Mouse (Mus musculus): Measurements from ENCODE around the gene Oaz2. TPM values are rescaled to one million over a fixed set of nuclear protein-coding genes. Genes with fewer than 3 reads are reported as not detected.
A peak's percentile ranks its signal among the peaks of the same experiment; 100 is the strongest.

Oaz2 gene
- total and polyA plus RNA-seq, 3 experiments: 30.2 to 61.4 (median 35.3) TPM

DNA sequence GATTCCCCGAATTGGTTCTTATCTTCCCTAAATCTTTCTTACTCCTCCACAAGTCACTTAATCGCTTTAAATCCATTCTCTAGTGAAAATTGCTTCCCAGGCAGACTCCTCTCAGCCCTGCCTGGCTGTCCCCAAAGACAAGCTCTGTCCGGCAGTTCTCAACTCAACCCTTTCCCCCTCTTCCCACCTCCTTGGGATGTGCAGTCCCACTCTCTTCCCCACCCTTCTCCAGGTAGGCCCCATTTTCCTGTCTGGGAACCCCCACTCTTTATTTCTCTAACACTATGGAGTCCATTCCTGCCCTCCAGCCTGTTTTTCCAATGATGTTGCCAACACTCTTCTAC lies 9.3 kb downstream of the Oaz2 start:
- Histone ChIP-seq H3K4me1 (ENCODE audit: control insufficient read depth in 1 of 2, insufficient read depth in 2 of 2) (peaks cover 6 to 54% of the 10 kb centered on the region in 2 experiments), H3K79me2 (replicated peaks; ENCODE audit: control insufficient read depth, extremely low read depth, insufficient read depth, poor library complexity, severe bottlenecking) (peaks cover 4% of the 10 kb centered on the region), H3K27me3 (replicated peaks) (no peaks in the 10 kb centered on the region), H3K27ac (ENCODE audit: insufficient read depth, low read depth) (no peak overlapping the region), H3K4me3 (replicated peaks in 1 of 3; ENCODE audit: low read depth in 2 of 3, low read length in 2 of 3, poor library complexity in 1 of 3) (peak overlapping the region; percentile 59 to 82 (median 77)), H3K36me3 (replicated peaks in 1 of 2; ENCODE audit: control insufficient read depth in 1 of 2, insufficient read depth in 1 of 2, low read length in 1 of 2) (peaks cover 0 to 27% of the 10 kb centered on the region in 2 experiments), H3K9ac (ENCODE audit: insufficient read depth, low read depth) (peak overlapping the region; percentile 77), H3K9me3 (replicated peaks; ENCODE audit: low read length) (no peaks in the 10 kb centered on the region), H3K4me2 (ENCODE audit: insufficient read depth, low read depth, poor library complexity, severe bottlenecking) (peak overlapping the region; percentile 99)
- TF ChIP-seq JUND (conservative IDR thresholded peaks at IDR 0.05; ENCODE audit: low read depth, low read length) (no peak), GABPA (IDR thresholded peaks at IDR 0.05; ENCODE audit: insufficient replicate concordance, low read depth, low read length) (no peak), MXI1 (IDR thresholded peaks at IDR 0.05; ENCODE audit: low read depth, low read length) (no peak), JUN (IDR thresholded peaks at IDR 0.05; ENCODE audit: insufficient read depth, low read depth, low read length) (no peak), CHD1 (IDR thresholded peaks at IDR 0.05; ENCODE audit: low read depth, low read length) (no peak), MAX (IDR thresholded peaks at IDR 0.05; ENCODE audit: low read length) (no peak), ZNF384 (IDR thresholded peaks at IDR 0.05; ENCODE audit: low read depth, low read length) (no peak), ELF1 (IDR thresholded peaks at IDR 0.05; ENCODE audit: low read depth, low read length) (no peak), CTCF (conservative IDR thresholded peaks at IDR 0.05 in 1 of 2, IDR thresholded peaks at IDR 0.05 in 1 of 2; ENCODE audit: low read depth in 2 of 2, low read length in 2 of 2) (no peak), TBP (conservative IDR thresholded peaks at IDR 0.05; ENCODE audit: low read depth, low read length) (no peak), E2F4 (IDR thresholded peaks at IDR 0.05; ENCODE audit: insufficient replicate concordance, low read depth, low read length) (no peak), MAZ (IDR thresholded peaks at IDR 0.05; ENCODE audit: low read depth, low read length) (no peak), UBTF (IDR thresholded peaks at IDR 0.05; ENCODE audit: low read depth, low read length) (no peak), ZKSCAN1 (IDR thresholded peaks at IDR 0.05; ENCODE audit: borderline replicate concordance, low read depth, low read length) (no peak), NRF1 (IDR thresholded peaks at IDR 0.05; ENCODE audit: low read depth, low read length) (no peak), PAX5 (IDR thresholded peaks at IDR 0.05; ENCODE audit: low read length) (no peak), MAFK (IDR thresholded peaks at IDR 0.05; ENCODE audit: insufficient replicate concordance, low read length) (no peak), ETS1 (conservative IDR thresholded peaks at IDR 0.05; ENCODE audit: low read depth, low read length) (no peak), TCF12 (IDR thresholded peaks at IDR 0.05; ENCODE audit: low read depth, low read length) (no peak)
- dilution Hi-C loops (cut with MboI; ENCODE audit: extremely low pct_ligation_motif_present, extremely low pct_unique_long_range_greater_than_20kb, low sequenced_read_pairs): no loop called here
- no peak for DNase-seq (ENCODE audit: extremely low read depth)
- in situ Hi-C loops (cut with MboI; ENCODE audit: low pct_ligation_motif_present, low pct_unique_long_range_greater_than_20kb, low sequenced_read_pairs): no loop called here

GRCm38 (mm10) chr9:65679181-65679761 lies 11.5 kb downstream of the Oaz2 start:
- TF ChIP-seq PAX5 (IDR thresholded peaks at IDR 0.05; ENCODE audit: low read length): no peak
- no peak for TF ChIP-seq ZMIZ1 (IDR thresholded peaks at IDR 0.05; ENCODE audit: low read depth, low read length)
- no peak for TF ChIP-seq TBP (conservative IDR thresholded peaks at IDR 0.05; ENCODE audit: low read depth, low read length)
- TF ChIP-seq ZKSCAN1 (IDR thresholded peaks at IDR 0.05; ENCODE audit: borderline replicate concordance, low read depth, low read length): no peak
- no peak for TF ChIP-seq MAX (IDR thresholded peaks at IDR 0.05; ENCODE audit: low read length)
- TF ChIP-seq USF1 (IDR thresholded peaks at IDR 0.05; ENCODE audit: low read depth, low read length): no peak
- H3K4me3 ChIP-seq (replicated peaks in 1 of 3; ENCODE audit: low read depth in 2 of 3, low read length in 2 of 3, poor library complexity in 1 of 3): no peak overlapping the region
- peaks cover 4% of the 10 kb centered on the region for H3K79me2 ChIP-seq (replicated peaks; ENCODE audit: control insufficient read depth, extremely low read depth, insufficient read depth, poor library complexity, severe bottlenecking)
- H3K36me3 ChIP-seq (replicated peaks in 1 of 2; ENCODE audit: control insufficient read depth in 1 of 2, insufficient read depth in 1 of 2, low read length in 1 of 2): peaks cover 0 to 32% of the 10 kb centered on the region in 2 experiments
- no peaks in the 10 kb centered on the region for H3K9me3 ChIP-seq (replicated peaks; ENCODE audit: low read length)
- peaks cover 6 to 59% of the 10 kb centered on the region in 2 experiments for H3K4me1 ChIP-seq (ENCODE audit: control insufficient read depth in 1 of 2, insufficient read depth in 2 of 2)
- no peak overlapping the region for H3K9ac ChIP-seq (ENCODE audit: insufficient read depth, low read depth)
- H3K27ac ChIP-seq (ENCODE audit: insufficient read depth, low read depth): no peak overlapping the region
- DNase-seq (ENCODE audit: extremely low read depth): no peak
- no peaks in the 10 kb centered on the region for H3K27me3 ChIP-seq (replicated peaks)
- dilution Hi-C loops (cut with MboI; ENCODE audit: extremely low pct_ligation_motif_present, extremely low pct_unique_long_range_greater_than_20kb, low sequenced_read_pairs) (no loop called here), in situ Hi-C loops (cut with MboI; ENCODE audit: low pct_ligation_motif_present, low pct_unique_long_range_greater_than_20kb, low sequenced_read_pairs) (no loop called here)
- H3K4me2 ChIP-seq (ENCODE audit: insufficient read depth, low read depth, poor library complexity, severe bottlenecking): no peak overlapping the region
